In the genomic region with DNA sequence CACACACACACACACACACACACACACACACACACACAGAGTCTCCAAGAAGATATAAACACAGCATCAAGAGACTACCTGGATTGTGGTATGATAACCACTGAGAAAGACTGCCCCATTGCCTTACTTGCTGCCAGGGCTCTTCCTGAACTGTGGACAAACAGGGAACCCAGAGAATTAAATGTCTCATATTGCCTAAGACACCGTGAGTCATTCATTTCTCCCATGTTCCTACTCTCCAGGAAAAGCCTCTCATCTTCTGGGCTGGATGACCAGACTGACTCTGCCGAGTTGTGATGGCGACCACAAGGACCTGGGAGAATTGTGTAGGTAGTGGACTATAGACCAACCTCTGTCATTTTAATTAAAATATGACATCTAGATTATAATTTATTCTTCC, we compare ENCODE assay signal across 16 mouse cellular contexts.
"Had no signal": no experiment of that assay in that cellular context is flagged by ENCODE, and none has a peak within 500 bp of the region (broad histone marks: within the 10 kb centered on the region; RNA-seq: fewer than 3 reads in every experiment).

No protein-coding gene starts in this region.

- H3K9me3 ChIP-seq: heart, embryonic 12.5 days; hindbrain, embryonic 10.5 days; hindbrain, embryonic 12.5 days; intestine, embryonic 15.5 days; limb, embryonic 10.5 days; limb, embryonic 12.5 days; liver, embryonic 13.5 days had no signal

- H3K4me1 ChIP-seq: heart, embryonic 12.5 days; hindbrain, embryonic 10.5 days; hindbrain, embryonic 12.5 days; intestine, embryonic 15.5 days; limb, embryonic 10.5 days; limb, embryonic 12.5 days; liver, embryonic 13.5 days had no signal

- H3K27me3 ChIP-seq: heart, embryonic 12.5 days; hindbrain, embryonic 12.5 days; intestine, embryonic 15.5 days; limb, embryonic 12.5 days; liver, embryonic 13.5 days had no signal

- H3K36me3 ChIP-seq: heart, embryonic 12.5 days; hindbrain, embryonic 10.5 days; hindbrain, embryonic 12.5 days; intestine, embryonic 15.5 days; limb, embryonic 10.5 days; limb, embryonic 12.5 days; liver, embryonic 13.5 days had no signal

- H3K4me2 ChIP-seq: heart, embryonic 12.5 days; hindbrain, embryonic 12.5 days; hindbrain, embryonic 14.5 days; intestine, embryonic 15.5 days; limb, embryonic 12.5 days; liver, embryonic 11.5 days; liver, embryonic 13.5 days had no signal

- H3K9ac ChIP-seq: heart, embryonic 12.5 days; hindbrain, embryonic 12.5 days; hindbrain, embryonic 14.5 days; intestine, embryonic 15.5 days; limb, embryonic 12.5 days; liver, embryonic 13.5 days had no signal

- H3K4me3 ChIP-seq: heart, adult 2 months; heart, embryonic 12.5 days; hindbrain, embryonic 10.5 days; hindbrain, embryonic 12.5 days; intestine, embryonic 15.5 days; layer of hippocampus, adult 2 months; left cerebral cortex, adult 2 months; limb, embryonic 10.5 days; limb, embryonic 12.5 days; liver, embryonic 13.5 days had no signal

- H3K27ac ChIP-seq: heart, adult 2 months; hindbrain, embryonic 10.5 days; hindbrain, embryonic 12.5 days; hindbrain, embryonic 14.5 days; intestine, embryonic 15.5 days; layer of hippocampus, adult 2 months; left cerebral cortex, adult 2 months; limb, embryonic 10.5 days; limb, embryonic 12.5 days; liver, embryonic 13.5 days had no signal

- DNase-seq: gastrocnemius, postnatal 25 days; heart, adult 2 months; heart, postnatal 4 days; kidney, adult 18-20 months; liver, embryonic 13.5 days had no signal

- ATAC-seq: intestine, embryonic 15.5 days; intestine, postnatal 0 days had no signal
